Mouse (Mus musculus): ENCODE data around the gene Senp8. TPM values are rescaled to one million over a fixed set of nuclear protein-coding genes. Genes with fewer than 3 reads are reported as not detected.

Gene Senp8
- polyA plus RNA-seq (2012): 0.12 and 0.23 TPM in 2 replicates

GRCm38 (mm10) chr9:59750267-59751065, at the start of gene Senp8, which contains the start of gene Myo9a:
Senp8 (minus strand) TSS chr9:59750710.
Myo9a (plus strand) TSS chr9:59750896.

Other genes starting within 250 kb of the Senp8 start
- gene Hexa, start 211.2 kb downstream of the Senp8 start, polyA plus RNA-seq (2012): 89.5 and 144 TPM in 2 replicates
- 0.12 and 0.32 TPM in 2 replicates for gene Tmem202, start 210.9 kb downstream of the Senp8 start, polyA plus RNA-seq (2012)
- gene Celf6, start 172.8 kb downstream of the Senp8 start, polyA plus RNA-seq (2012): 0.07 TPM in 1 of 2 replicates, not detected in the other
- gene Parp6, start 133.4 kb downstream of the Senp8 start, polyA plus RNA-seq (2012): 14.6 and 16.1 TPM in 2 replicates
- 690 and 779 TPM in 2 replicates for gene Pkm, start 94.3 kb downstream of the Senp8 start, polyA plus RNA-seq (2012)
- 0.01 and 0.32 TPM in 2 replicates for gene Gramd2, start 70.6 kb downstream of the Senp8 start, polyA plus RNA-seq (2012)
- 0.59 and 1.1 TPM in 2 replicates for gene Myo9a, start 186 bp upstream of the Senp8 start, polyA plus RNA-seq (2012)
- gene Nr2e3, start 209.9 kb upstream of the Senp8 start, polyA plus RNA-seq (2012): not detected in 2 replicates